Mouse (Mus musculus) thymus, postnatal 0 days (tissue): Measurements from ENCODE around the gene Zfp853. TPM values are rescaled to one million over a fixed set of nuclear protein-coding genes. Genes with fewer than 3 reads are reported as not detected.

Source experiments
- DNase-seq: peaks from one replicate; pipeline ENCODE4 v3.0.0-alpha.2; 2015; ENCODE audit warnings: low spot score
- polyA plus RNA-seq: library from polyadenylated mRNA; unstranded; fragments of >200 nt; fragmentation: Nextera tagmentation; extraction: Ambion mirVana; gene quantifications from 2 replicates; pipeline ENCODE4 v1.2.1, GENCODE M21; 2015

Gene Zfp853
- polyA plus RNA-seq, result 0.04 and 0.08 TPM in 2 replicates

GRCm38 (mm10) chr5:143293404-143293803 lies at the start of gene Zfp853:
Gene Zfp853, minus strand, starts transcription at chr5:143293623.
- DNase-seq, result no peak

GRCm38 (mm10) chr5:143339603-143340002 lies 46.2 kb upstream of the Zfp853 start:
- no peak for DNase-seq

- no peak for DNase-seq
These were observed 43.1 kb upstream of the Zfp853 start for GRCm38 (mm10) chr5:143336559-143336958.

GRCm38 (mm10) chr5:143335089-143335460 lies 41.7 kb upstream of the Zfp853 start:
- DNase-seq, result no peak

GRCm38 (mm10) chr5:143334418-143335088 lies 41.1 kb upstream of the Zfp853 start:
- no peak for DNase-seq

GRCm38 (mm10) chr5:143333872-143334271 lies 40.4 kb upstream of the Zfp853 start:
- peak; percentile 72 for DNase-seq

GRCm38 (mm10) chr5:143328690-143329495 lies 35.5 kb upstream of the Zfp853 start, which contains the start of gene Zdhhc4:
Gene Zdhhc4, minus strand, starts transcription at chr5:143329256.
- peak; percentile 91 for DNase-seq

- no peak for DNase-seq
These were observed 23.8 kb upstream of the Zfp853 start for GRCm38 (mm10) chr5:143317288-143317610.

GRCm38 (mm10) chr5:143316605-143317287 lies 23.3 kb upstream of the Zfp853 start:
- no peak for DNase-seq

GRCm38 (mm10) chr5:143315514-143315888 lies 22.1 kb upstream of the Zfp853 start:
- DNase-seq, result no peak

- DNase-seq, result peak; percentile 89
These were observed 21.5 kb upstream of the Zfp853 start, which contains the start of gene E130309D02Rik for GRCm38 (mm10) chr5:143314730-143315513. Gene E130309D02Rik, minus strand, starts transcription at chr5:143315360.

- no peak for DNase-seq
These were observed 20.8 kb upstream of the Zfp853 start for GRCm38 (mm10) chr5:143314183-143314729.

GRCm38 (mm10) chr5:143311886-143312285 lies 18.5 kb upstream of the Zfp853 start:
- peak; percentile 77 for DNase-seq

GRCm38 (mm10) chr5:143309916-143310315 lies 16.5 kb upstream of the Zfp853 start:
- no peak for DNase-seq

- DNase-seq, result no peak
These were observed 15.4 kb upstream of the Zfp853 start for GRCm38 (mm10) chr5:143308825-143309224.

- DNase-seq, result no peak
These were observed 10.8 kb upstream of the Zfp853 start for GRCm38 (mm10) chr5:143304251-143304650.

- no peak for DNase-seq
These were observed 7.9 kb upstream of the Zfp853 start for GRCm38 (mm10) chr5:143301296-143301695.

GRCm38 (mm10) chr5:143299686-143300085 lies 6.3 kb upstream of the Zfp853 start:
- peak; percentile 48 for DNase-seq

- DNase-seq, result no peak
These were observed 5.0 kb upstream of the Zfp853 start for GRCm38 (mm10) chr5:143298391-143298790.

- DNase-seq, result no peak
These were observed 4.6 kb upstream of the Zfp853 start for GRCm38 (mm10) chr5:143297986-143298385.

- no peak for DNase-seq
These were observed 1.9 kb upstream of the Zfp853 start for GRCm38 (mm10) chr5:143295330-143295729.
